Mouse (Mus musculus) B cell, adult 2 months (primary cell): ENCODE measurements around the gene Haus5.

Experiments used
- DNase-seq, 2 experiments: peaks; one replicate each; pipeline ENCODE4 v3.0.0; 2022

Gene Haus5

DNA sequence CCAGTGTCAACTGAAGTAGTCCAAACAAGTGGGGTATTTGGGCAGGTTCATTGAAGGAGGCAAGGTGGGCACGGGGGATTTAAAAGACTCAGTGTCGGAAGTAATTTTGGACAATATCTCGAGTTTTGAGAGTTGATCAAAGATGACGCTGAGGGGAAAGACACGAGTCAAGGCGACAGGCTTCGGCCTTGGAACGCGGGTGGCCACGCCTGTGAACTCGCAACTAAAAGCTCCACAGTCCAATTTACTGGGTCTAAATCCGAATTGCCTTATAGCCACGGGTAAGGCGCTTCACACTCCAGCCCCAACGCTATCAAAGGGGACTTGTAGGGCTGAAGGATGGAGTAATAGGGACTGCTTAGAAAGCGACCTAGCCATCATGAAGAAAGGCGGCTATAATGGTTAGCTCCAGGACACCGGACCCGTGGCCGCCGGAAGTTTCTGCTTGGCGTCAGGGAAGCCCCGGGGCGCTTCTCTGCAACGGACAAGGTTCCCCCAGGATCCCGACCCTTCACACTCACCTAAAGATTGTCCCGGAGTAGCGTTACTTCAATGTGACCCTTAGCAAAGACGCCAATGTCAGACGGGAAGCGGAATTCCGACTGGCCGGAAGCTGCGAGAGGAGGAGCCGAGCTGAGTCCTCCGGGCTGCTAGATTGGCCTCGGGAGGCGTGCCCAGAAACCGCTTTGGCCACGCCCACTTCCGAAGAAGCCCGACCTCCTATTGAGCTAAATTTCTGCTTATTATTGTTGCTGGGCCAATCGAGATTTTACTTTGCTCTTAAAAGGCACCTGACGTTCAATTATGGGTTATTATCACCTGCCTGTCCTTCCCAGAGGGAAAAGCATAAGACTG is 39.0 kb downstream of the Haus5 start, which contains the start of gene Cox6b1:
Gene Cox6b1 (minus strand): TSS at position 622 of the 855 bp plus-strand sequence.
- DNase-seq: peak; percentile 86 to 87

GRCm38 (mm10) chr7:30619202-30619601 is 45.6 kb downstream of the Haus5 start:
- peak; percentile 65 to 68 for DNase-seq

GRCm38 (mm10) chr7:30618658-30619057 is 46.1 kb downstream of the Haus5 start:
- DNase-seq: no peak

- DNase-seq: no peak
These were observed 49.6 kb downstream of the Haus5 start for GRCm38 (mm10) chr7:30615049-30615760.

DNA sequence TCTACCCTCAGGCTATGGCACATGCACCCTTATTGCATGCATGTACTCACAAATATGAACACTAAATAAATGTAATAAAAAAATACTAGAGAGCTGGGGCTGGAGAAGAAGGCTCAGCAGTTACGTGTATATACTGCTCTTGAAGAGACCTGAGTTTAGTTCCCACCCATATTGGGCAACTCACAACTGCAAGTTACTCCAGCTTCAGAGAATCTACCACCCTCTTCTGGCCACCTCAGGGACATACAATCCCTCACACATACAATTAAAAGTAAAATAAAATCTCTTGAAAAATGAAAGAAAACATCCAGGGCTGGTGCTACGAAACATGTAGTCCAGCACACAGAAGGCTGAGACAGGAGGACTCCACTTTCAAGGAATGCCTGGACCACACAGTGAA is 50.3 kb downstream of the Haus5 start:
- peak; percentile 25 to 28 for DNase-seq

GRCm38 (mm10) chr7:30613529-30614112 is 51.2 kb downstream of the Haus5 start:
- peak; percentile 77 to 78 for DNase-seq

DNA sequence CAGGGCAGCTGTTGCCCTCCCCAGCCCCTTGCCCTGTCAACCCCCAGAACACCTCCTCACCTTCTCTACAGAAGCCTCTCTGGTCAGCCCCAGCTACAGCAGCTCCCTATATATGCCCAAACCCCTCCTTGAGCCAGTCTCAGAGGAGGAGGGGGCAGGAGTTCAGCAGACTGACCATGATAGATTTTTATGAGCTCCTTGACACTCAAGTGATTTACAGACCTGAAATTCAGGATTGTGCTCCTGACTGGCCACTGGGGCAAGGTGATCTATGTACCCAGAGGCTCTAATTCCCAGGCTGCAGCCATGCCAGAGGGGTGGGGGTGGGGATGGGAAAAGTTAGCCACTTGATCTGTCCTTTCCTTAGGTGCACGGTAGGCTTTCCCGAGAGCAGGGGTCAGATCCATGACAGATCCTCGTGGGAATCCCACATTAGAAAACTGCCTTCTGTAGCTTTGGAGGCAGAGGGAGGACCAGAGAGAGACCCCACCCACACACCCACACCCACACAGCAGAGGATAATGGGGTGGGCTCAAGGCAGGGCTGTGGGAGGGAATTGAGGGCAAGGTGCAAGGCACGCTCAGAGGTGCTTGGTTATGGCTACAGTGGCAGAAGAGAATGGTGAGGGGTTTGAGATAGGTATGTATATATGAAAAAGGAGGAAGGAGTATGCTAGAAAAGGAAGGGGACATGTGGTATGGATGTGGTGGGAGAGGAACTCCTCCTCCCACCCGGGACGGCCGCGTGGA is 52.0 kb downstream of the Haus5 start, which contains the start of gene Upk1a:
Gene Upk1a (minus strand): TSS at position 194 of the 749 bp plus-strand sequence.
- DNase-seq: no peak

DNA sequence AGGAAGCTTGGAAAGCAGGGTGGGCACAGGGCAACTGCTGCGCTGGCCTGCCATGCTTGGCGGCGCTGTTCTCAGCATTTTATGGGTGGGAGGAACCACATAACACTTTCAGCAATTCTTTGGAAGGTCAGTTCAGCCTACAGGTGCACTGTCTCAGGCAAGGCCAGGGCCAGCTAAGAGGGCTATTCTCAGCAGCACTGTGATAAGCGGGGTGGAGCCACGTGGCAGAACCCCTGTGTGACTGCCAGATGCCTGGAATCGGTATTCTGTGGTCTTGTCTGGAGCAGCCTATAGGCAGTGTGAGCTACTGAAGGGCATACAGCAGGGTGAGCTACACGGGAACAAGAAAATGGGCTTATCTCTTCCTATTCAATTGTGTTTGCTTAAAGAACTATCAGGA is 54.8 kb downstream of the Haus5 start:
- DNase-seq: no peak

GRCm38 (mm10) chr7:30608476-30608875 is 56.3 kb downstream of the Haus5 start:
- no peak for DNase-seq

GRCm38 (mm10) chr7:30607706-30608309 is 57.0 kb downstream of the Haus5 start:
- peak; percentile 76 to 79 for DNase-seq

DNA sequence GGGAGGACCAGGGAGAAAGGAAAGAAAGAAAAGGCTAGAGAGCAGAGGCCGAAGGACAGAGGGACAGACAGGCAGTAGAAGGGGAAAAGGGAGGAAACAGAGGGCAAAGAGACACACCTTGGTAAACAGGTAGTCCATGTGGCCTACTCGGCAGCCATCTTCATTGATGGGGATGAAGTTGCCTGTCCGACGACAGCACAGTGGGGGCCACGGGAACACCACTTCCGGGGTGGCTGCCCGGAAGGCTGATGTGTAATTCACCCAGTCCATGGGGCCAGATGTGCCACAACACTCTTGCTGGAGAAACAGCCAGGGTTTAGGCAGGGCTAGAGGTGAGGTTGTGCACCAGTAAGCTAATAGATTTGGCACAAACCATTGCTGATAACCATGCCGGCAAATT is 59.9 kb downstream of the Haus5 start:
- DNase-seq: no peak

DNA sequence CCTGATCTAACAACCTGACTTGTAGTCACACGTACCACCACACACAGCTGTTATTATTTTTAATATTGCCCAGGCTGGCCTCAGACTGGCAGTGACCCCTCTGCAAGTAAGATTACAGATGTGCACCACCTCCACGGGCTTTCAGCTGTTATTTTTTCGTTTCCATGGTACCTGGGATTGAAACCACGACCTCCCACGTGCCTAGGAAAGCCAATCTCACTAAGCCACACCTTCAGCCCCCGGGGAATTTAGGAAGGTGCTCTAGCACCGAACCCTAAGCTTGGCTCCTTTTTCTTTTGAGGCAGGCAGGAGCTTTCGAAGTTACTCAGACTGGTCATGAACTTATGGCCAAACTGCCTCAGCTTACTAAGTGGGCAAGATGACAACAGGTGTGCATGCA is 60.4 kb downstream of the Haus5 start:
- DNase-seq: no peak
